Mouse (Mus musculus): Measurements from ENCODE around the gene Fbxl13.
A peak's percentile ranks its signal among the peaks of the same experiment; 100 is the strongest.

Gene Fbxl13

DNA sequence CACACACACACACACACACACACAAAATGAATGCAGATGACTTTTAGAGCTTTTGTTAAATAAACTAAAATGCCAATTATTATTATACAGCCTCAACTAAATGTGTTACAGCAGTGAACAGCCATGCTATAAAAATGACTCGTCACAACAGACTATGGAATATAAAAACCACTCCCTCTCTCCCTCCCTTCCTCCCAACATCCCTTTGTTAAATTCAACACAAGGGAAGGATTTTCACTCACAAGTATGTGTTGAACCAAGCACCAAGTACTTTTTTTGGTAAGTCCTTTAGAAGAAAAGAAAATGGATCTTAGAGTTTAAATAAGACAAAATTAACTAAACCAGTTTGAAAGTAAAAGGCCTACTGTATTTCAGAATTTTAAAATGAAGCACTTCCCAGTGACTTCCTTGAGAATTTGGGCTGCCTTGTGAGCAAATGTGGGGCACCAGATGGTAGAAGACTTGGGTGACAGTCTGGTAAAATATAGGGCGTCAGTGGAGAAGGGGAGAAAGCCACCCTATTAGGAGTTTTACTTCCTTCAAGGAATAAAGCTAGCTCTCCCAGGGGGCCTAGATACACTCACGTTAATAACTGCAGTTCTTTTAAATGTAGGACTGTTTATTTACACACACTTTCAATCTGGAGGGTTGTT, 72.5 kb downstream of the Fbxl13 start:
- DNase-seq, result no peak

DNA sequence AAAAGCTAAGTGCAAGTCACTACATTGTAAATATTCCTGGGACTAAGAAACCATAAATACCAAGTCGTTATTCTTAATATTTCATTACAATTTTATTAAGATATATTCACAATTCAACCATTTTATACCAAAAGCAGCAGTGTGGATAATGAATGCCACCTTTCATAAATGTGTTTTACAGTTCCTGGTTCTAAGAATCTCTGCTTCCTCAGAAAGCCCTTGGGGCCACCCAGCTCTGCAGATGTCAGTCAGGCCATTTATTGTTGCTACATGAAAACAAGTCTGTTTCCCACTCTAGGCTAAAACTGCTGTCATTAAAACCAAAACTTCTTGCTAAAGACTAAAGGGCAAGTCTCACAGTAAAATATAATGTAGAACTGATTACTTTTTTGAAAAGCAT, 77.7 kb downstream of the Fbxl13 start:
- no peak for DNase-seq

GRCm38 (mm10) chr5:21565392-21566065, 79.9 kb downstream of the Fbxl13 start:
- no peak for DNase-seq

- peak; percentile 15 to 22 for DNase-seq
These were observed 81.5 kb downstream of the Fbxl13 start for GRCm38 (mm10) chr5:21563936-21564335.

- DNase-seq, result no peak
These were observed 88.9 kb downstream of the Fbxl13 start for GRCm38 (mm10) chr5:21556502-21556901.

DNA sequence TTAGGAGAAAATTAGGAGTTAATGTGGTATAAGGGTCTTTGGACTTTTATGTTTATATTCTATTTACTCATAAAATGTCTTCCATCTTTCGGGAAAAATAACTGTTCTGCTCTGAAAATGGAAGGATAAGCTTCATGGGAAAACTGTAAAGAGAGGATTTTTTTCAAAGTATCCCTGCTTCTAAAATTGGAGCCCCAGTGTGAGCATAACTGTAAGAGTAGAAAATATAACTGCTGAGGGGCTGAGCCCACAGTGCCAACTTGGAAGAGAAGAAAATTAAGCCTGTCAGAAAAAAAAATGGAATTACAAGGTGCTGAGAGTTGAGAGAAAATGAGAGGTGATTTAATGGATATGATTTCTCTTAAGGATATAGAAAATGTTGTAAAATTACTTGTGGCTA, 90.7 kb downstream of the Fbxl13 start:
- DNase-seq, result no peak

GRCm38 (mm10) chr5:21553685-21554084, 91.7 kb downstream of the Fbxl13 start:
- DNase-seq, result no peak

GRCm38 (mm10) chr5:21547005-21547404, 98.4 kb downstream of the Fbxl13 start:
- DNase-seq, result no peak

GRCm38 (mm10) chr5:21545786-21546185, 99.6 kb downstream of the Fbxl13 start:
- DNase-seq, result no peak

- no peak for DNase-seq
These were observed 100.2 kb downstream of the Fbxl13 start for GRCm38 (mm10) chr5:21545227-21545626.

DNA sequence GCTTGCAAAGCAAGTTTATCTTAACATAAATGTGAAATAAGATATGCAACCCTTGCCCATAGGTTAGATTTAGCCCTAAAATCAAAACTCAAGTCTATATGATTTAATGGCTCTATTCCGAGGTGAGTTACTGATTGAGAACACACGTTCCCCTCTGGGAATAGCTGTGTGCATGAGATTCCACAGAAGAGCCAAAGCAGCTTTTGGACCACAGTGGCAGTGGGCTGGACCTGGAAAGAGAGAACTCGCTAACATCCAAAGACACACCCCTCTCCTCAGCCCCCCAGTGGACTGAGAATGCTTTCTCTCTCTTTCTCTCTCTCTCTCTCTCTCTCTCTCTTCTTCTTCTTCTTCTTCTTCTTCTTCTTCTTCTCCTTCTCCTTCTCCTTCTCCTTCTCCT, 100.6 kb downstream of the Fbxl13 start:
- no peak for DNase-seq

DNA sequence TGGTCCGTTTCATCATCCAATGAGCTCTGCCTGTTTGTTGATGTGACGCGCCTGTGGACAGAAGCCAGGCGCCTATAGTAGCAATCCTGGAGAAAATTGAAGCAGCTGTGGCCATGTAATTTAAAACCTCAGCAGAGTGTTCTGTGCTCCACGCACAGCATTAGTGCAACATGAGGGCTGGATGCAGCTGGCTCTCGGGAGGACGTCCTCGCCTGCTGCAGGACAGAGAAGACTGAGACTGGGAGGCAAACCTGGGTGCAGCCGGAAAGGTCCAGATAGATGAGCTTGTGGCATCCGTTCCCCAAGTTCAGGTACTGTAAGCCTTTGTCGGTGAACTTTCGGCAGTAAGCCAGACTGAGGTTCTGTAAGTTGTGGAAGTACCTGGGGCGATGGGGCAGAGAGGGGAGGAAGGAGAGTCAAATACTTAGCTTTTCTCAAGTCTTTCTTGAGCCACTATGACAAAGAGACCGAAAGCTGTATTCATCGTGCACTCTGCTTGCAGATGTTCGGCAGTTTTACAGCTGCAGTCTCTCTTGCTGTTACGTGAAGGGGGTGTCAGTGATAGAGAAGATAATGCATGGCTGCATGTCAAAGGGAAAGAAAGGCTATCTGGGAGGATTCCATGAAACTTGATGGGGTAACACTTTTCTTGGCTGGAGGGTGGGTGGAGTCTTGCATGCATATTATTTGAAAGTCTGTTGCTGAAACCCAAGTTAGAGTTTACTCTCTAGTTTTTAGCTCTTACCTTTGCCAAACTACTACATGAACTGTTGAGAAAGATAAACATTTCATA, 101.8 kb downstream of the Fbxl13 start, which contains the start of gene Lrrc17:
Gene Lrrc17 (plus strand): TSS at position 151 of the 793 bp plus-strand sequence.
- no peak for DNase-seq

DNA sequence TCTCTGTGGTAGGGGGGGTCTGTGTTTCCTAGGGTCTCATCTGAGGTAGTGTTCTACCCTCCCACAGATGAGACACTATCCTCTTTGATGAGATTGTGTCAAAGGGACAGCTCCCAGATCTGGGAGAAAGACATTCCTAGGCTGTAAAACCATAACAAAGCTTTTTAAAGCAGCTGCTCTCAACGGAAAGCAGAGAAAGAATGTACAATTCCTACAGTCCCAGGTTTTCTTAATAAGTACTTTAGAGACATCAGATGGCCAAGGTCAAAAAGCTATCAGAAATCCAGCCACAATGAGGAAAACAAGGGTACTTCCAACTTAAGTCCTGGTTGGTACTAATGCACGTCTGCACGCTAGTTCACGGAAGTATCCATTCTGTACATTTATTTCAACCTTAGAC, 103.2 kb downstream of the Fbxl13 start:
- no peak for DNase-seq

DNA sequence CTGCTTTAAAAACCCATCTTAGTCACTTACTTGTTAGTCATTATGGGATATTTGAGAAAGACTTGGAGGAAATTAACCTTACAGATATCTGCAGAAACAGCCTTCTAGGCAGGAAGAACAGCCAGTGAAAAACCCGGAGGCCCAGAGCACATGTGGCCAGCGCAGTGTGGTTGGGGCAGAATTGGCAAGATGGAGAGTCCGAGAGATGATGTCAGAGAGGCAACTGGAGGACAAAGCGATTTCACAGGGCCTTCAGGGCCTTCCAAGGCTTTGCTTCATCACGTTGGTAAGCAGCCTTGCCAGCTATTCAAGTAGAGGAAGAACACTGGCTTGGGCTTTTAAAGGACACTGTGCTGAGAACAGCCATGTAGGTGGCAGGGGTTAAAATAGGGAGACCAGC, 112.5 kb downstream of the Fbxl13 start:
- DNase-seq, result no peak

DNA sequence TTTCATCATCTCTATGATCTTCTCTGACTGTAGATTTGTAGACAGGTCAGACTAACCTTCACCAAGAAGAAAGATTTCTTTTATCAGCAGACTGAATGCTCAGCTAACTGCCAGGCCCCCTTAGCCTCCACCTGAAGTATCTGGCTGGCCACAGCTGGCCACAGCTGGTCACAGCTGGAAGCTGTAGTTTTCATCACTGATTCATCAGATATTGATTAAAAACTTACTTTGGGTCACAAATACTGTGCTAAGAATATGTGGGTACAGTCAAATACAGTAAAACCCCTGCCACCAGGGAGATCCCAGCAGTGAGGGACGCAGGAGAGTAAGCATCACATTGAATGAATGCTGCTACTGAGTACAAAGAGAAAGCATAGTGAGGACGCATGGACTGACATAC, 113.3 kb downstream of the Fbxl13 start:
- no peak for DNase-seq

DNA sequence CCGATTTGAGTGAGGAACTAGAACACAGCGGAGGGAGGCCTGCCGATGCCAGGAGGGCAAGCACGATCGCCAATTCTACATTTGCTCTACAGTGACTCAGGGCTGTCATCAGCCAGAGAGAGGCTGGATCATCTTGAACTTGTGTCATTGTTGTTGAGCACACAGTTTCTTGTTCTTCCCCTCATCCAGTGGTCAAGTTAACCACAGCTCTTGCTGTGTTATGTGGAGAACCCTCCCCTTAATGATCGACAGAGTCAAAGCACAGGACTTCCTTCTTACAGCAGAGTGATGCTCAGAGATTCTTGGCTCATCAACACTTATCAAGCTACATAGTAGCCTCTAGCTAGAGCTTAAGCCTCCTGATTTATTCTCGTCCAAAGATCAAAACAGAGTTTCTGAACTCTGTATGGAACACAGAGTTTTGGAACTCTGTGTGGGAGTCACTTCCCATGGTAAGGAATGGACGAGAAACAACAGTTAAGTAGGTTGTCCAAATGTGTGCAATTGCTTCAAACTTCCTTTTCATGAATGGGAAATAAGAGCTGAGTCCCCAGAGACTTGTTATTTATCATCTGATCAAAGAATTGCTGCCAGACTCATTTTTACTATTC, 116.2 kb downstream of the Fbxl13 start:
- DNase-seq, result no peak

DNA sequence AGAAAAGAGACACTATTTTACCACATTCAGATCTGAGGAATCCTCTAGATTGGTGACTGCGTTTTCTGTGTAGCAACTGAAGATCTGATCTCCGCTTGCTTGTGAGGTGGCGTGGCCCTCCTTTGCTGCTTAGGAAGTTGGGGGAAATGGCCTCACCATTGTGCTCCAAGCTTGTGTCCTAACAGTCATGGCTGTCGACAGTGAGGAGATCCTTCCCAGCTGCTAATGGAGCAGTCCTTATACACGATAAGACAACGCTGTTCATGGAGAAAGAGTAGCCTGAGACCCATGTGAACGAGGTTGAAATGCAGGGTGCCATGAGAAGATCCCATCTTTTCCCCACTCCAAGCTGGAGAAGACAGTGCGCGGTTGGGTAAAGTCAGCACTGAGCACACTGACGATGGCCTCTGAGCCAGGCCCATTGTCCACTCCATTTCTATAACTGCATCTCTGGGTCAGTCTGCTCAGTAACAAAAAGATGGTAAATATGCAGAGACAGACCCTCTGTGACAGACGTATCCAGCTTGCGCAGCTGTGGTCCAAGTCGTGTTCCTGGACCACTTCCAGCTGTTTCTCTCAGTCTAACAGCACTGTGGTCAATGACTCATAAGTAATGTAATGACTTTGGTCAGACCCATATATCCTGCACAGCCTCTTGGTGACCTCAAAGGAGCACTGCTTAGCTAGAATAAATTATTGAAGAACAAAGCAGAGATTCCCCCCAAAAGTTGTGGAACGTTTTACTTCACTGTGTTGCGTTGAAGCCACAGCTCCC, 117.2 kb downstream of the Fbxl13 start:
- no peak for DNase-seq

DNA sequence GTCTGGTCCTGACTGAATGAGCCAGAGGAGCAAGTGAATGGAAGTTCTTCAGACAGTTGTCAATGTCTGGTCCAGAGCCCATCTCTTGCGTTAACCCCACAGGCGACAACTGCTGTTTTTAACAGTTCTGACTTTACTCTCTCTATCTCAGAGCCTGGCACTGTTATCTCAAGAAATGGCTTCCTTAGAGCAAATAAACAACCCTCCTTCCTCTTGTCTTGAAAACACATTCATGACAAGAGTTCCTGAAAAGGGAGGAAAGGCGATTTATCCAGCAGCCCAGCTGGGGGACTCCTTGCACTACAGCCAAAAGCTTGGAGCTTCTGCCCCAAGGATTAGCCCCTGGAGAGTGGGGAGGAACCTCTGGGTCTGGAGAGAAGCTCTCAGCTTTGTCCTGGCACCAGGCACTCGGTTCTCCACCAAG, 117.9 kb downstream of the Fbxl13 start:
- DNase-seq, result no peak

GRCm38 (mm10) chr5:21526835-21527485, 118.5 kb downstream of the Fbxl13 start:
- no peak for DNase-seq

GRCm38 (mm10) chr5:21519166-21519565, 126.3 kb downstream of the Fbxl13 start:
- DNase-seq, result no peak

DNA sequence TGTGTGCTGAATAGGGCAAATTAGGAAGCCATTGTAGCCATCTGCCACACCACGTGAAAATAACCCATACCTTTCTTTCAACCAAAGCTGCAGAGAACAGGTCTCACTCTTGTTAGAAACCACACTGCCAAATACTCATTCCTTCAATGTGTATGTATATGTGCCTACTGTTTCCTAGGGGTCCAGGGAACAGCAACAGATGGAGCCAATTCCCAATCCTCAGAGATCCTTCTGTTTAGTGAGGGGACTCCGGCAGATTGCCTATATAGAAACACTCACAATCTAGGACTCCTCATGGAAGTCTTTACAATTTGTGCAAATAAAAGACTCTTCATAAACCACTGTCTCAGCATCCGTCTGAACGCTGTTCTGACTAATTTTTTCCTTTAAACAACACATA, 127.2 kb downstream of the Fbxl13 start:
- DNase-seq, result no peak

DNA sequence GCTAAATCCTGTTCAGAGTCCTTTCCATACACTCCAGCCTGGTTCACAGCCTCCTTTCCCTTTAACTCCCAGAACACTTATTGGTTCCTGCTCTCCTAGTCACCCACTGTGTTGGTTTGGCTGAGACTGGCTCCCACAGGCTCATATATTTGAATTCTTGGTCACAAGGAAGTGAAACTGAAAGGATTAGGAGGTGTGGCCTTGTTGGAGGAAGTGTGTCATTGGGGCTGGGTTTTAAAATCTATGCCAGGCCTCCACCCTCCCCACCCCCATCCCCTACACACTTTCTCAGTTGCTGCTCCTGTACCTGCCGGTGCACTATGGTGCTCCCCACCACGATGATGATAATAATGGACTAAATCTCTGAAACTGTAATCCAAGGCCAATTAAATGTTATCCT, 127.9 kb downstream of the Fbxl13 start:
- DNase-seq, result no peak

Measured in kidney, adult 8-10 months (tissue).